Mouse (Mus musculus) MEL-GATA-1-ER (cell line): ENCODE data around the gene B3gntl1.

Experiments used
- DNase-seq: peaks from one replicate; pipeline ENCODE4 v3.0.0-alpha.2; 2012; ENCODE audit warnings: low read depth; ENCODE audit errors: extremely low read depth

Gene B3gntl1

DNA sequence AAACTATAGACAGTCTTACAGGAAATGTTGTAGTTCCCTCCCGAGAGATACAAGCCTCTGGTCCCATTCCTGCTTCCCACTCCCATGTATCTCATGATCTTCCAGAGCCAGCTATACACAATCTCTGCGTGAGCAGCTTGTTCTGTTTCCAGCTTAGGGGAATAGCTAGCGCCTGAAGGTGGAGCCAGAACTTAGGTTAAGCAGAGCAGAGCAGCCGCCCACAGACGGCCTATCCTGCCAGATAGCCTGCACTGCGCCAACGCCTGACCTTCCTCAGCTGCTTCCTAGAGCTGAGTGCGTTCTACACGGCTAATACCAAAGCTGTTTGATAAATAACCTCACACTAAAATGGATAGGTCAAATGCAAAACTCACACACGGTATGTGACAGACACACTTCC, 23.1 kb downstream of the B3gntl1 start:
- DNase-seq = no peak

DNA sequence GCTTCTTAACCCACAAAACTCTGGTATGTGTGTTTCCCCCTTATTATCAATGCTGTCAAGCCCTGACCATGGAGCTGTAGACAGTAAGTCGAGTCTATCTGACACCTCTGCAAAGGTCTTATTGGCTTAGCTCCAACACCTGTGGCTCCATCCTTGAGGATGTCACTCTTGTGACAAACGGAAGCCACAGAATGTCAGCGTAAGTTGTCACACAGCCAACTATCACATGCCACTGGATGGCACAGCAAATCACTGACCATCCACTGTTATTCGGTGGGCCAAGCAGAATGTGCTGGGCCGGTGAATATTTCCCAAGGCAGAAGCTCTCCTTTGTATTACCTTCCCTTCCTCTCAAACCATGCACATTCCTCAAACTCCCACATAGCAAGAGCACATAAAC, 24.8 kb downstream of the B3gntl1 start:
- no peak for DNase-seq

GRCm38 (mm10) chr11:121647321-121647720, 25.6 kb downstream of the B3gntl1 start:
- DNase-seq = no peak

- no peak for DNase-seq
These were observed 27.6 kb downstream of the B3gntl1 start for GRCm38 (mm10) chr11:121645394-121645793.

DNA sequence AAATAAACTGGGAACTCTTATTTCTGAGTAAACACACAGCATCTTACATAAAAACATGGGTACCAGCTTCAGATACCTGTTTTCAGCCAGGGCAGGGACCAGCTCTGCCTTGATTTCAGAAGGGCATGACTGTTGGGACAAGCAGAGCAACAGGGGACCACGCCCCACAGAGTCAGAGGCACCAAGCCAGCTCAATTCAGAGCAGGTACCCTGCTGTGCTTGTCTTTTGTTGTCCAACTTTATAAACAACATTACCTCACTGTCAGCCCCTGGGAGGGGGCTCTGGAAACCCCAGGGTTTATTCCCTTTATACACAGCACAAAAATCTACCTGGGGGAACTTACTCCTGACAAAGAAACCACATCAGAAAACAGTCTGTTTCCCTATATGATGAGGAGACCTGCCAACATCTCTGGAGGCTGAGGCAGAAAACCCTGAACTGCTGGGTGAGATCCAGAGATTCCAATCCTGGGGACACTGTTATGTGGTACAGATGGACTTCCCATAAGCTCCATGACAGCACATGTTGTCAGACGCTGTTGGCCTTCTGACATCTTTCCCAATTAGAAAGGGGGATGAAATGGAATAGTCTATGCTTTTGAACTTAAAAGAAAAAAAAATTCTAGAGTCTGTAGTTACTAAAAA, 31.3 kb downstream of the B3gntl1 start:
- DNase-seq = no peak

DNA sequence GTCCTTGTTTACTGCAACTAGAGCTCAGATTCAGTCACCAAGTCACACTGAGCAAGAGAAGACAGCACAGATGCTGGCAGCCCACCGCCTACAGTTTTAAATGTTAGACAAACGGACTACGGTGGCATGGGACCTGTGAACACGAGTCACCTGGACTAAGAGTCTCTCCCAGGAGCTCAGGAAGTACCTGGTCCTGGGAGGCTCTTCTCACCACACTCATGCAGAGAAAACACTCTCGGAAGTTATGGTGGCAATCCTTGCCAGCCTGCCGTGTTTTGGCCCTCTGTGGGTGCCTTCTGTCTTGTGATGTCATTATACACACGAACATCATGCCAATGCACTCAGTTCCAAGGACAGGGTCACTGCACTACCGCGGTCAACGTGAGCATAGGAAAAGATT, 36.3 kb downstream of the B3gntl1 start:
- no peak for DNase-seq

GRCm38 (mm10) chr11:121631410-121631809, 41.5 kb downstream of the B3gntl1 start:
- DNase-seq = no peak

DNA sequence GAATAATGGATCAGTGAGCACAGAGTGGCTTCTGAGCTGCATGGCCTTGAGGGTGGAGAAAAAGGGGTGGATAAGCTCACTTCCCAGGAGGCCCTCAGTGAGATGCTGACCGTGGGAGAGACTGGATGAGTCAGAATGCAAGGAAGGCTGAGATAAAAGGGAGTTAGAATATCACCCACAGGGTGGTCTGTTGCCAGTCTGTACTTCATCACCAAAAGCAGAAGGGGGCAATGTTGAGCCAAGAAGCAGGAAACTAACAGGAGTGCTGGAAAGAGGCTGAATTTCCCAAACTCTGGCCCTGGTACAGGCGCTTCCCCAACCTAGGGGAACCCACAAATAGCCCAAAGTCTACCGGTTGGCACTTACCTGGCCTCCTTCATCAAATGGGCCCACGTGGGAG, 42.5 kb downstream of the B3gntl1 start:
- DNase-seq = no peak

DNA sequence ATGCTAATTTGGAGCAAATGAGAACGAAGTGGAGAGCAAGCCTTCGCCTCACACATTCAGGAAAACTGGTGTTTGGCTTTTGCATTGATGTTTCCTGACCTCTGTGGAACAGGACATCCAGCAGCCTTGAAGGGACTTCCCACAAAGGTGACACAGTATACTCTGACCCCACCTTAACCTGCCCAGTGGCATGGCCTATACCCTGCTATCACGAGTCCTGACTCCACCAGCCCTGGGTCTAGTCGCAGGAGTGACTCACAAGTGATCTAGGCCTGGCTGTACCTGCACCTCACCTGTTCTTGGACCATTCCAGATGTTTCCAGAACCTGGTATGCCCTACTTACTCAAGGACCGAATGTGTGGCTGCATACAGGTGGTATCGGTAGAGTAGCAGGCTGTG, 43.4 kb downstream of the B3gntl1 start:
- no peak for DNase-seq

- DNase-seq = no peak
These were observed 45.4 kb downstream of the B3gntl1 start for GRCm38 (mm10) chr11:121627521-121627920.

GRCm38 (mm10) chr11:121625007-121625406, 47.9 kb downstream of the B3gntl1 start:
- DNase-seq = no peak

GRCm38 (mm10) chr11:121617371-121617770, 55.6 kb downstream of the B3gntl1 start:
- no peak for DNase-seq

- DNase-seq = no peak
These were observed 56.5 kb downstream of the B3gntl1 start for GRCm38 (mm10) chr11:121616501-121616900.

DNA sequence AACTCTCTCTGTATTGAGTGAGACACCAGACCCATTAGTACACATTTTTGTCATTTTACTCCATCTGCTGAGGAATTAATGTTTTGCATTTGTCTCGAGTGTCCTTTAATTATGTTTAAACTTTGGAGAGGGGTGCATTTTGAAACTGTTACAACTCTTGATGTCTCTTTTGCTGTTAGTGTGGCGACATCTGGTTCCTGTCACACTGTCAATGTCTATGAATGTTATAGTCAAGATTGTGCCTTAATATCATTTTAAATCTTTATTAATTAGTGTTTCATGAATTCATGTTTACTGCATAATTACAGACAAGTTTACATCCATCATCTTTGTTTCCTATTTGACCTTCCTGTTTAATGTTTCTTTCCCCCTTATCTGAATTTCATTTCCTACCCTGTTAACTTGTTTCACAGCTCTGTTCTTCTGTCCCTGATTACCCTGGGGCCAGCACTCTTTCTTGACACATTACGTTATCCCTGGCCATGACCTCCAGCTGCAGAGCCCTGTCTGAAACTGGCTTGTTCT, 56.9 kb downstream of the B3gntl1 start:
- DNase-seq = no peak

DNA sequence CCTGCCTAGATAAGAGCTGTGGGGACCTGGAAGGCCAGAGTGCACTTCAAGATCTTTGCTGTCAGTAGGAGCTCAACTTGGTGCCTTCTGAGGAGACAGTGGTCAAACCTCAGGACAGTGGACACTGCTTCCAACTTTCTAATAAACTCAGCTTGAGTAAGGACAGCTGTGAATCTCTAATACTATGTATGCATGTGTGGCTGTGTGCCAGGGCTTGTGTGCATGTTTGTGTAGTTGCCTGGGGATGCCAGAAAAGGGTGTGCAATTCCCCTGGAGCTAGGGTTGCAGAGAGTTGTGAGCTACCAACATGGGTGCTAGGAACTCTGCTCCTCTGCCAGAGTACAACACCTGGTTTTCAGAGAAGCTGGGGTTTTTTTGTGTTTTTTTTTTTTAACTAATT, 62.0 kb downstream of the B3gntl1 start:
- DNase-seq = no peak

DNA sequence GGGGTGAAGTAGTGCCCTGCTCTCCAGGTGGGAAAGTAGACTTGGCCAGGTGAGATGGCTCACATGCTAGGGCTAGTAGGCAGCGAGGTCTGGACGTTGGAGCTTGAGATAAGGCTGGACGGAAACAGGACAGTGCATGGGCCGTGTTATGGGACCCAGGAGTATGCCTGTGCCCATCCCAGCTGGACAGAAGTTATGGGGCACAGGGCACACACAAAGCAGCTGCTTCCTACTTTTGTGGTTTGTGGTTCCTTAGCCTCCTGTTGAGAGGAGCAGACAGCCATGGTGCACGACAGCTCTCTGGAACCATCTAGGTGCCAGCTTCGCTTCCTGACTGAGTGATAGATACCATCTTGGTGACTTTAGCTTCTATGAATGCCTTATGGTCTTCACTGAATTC, 67.3 kb downstream of the B3gntl1 start:
- DNase-seq = no peak

GRCm38 (mm10) chr11:121601422-121601821, 71.5 kb downstream of the B3gntl1 start:
- no peak for DNase-seq

GRCm38 (mm10) chr11:121597254-121597653, 75.7 kb downstream of the B3gntl1 start:
- no peak for DNase-seq

DNA sequence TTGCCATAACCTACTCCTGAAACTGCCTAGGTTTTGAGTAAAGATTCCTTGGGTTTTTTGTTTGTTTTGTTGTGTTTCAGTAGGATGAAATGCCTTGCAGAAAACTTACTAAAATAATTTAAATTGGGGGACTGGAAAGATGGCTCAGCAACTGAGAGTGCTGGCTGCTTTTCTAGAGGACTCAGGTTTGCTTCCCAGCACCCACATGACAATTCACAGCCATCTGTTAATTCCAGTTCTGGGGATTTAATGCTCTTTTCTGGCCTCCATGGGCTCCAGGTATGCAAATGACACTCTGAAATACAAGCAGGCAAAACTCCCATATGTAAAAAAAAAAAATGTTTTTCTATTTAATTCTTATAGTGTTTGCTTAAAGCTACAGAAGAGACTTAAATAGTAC, 91.1 kb downstream of the B3gntl1 start:
- DNase-seq = no peak
